Mouse (Mus musculus) right cerebral cortex, postnatal 14 days (tissue): Measurements from ENCODE around the gene Suclg2.

ENCODE experiments used
- DNase-seq: peaks from one replicate; pipeline ENCODE4 v3.0.0; 2022

Gene Suclg2

GRCm38 (mm10) chr6:95718031-95718968 lies at the start of gene Suclg2:
Suclg2 (minus strand) TSS chr6:95718800.
- DNase-seq, result peak; percentile 73

DNA sequence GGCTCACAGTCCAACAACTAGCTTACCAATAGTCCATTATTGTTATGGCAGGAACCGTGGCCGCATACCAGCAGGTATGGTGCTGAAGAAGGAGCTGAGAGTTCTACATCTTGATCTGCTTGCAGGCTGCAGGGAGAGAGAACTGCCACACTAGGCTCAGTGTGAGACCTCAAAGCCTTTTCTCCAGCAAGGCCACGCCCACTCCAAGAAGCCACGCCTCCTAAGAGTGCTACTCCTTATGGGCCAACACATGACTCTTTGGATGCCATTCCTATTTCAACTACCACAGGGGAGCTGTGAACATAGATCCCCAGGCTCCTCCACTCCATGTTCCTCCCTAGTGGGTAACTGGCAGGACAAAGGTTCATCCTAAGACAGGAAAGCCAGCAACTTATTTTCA lies 48.0 kb upstream of the Suclg2 start:
- no peak for DNase-seq

DNA sequence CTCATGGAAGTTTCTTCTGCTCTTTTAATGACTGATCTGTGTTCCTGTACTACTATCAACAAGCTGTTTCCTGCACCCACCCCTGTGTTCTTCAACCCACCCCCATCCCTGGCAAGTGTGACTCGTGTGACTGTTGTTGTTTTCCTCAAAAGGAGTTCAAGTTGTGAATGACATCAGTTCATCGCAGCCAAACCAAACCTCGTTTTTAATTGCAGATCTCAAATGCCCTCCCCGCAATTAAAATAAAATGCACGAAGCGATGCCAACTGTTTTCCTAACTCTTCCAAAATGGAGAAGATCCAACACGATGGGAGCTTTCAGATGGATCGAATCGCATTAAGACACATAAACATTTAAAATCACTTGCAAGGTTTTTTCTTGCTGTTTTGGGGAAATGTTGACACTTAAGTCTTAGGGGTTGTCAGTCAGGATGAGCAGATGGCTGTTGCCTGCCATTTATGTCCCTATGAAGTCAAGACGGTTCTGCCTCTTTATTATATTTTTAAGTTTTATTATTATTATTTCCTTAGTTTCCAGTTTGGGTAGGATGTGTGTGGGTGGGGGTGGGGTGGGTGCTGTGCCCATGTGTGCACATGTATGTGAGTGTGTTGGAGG lies 41.1 kb upstream of the Suclg2 start:
- DNase-seq, result no peak

DNA sequence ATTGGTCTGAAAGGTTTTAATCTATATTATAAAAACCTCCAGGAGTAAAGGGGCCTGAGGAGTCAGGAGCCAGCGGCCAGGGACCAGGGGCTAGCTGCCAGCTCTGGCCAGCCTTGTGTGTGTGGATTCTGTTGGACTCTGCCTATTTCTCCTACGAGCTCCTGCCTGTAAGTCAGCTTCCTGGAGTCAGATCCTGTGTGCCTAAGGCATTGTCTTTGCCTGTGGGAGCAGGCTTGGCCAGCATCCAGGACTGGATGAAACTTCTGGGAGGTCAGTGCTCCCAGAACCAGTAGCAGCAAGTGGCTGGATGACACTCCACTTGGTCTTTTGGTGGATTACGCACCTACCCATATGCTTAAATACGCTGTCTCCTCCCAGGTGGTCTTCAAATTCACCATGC lies 23.8 kb upstream of the Suclg2 start:
- no peak for DNase-seq

- no peak for DNase-seq
Measured at GRCm38 (mm10) chr6:95731570-95732367, 13.2 kb upstream of the Suclg2 start.

- no peak for DNase-seq
Measured at GRCm38 (mm10) chr6:95729399-95729798, 10.8 kb upstream of the Suclg2 start.

DNA sequence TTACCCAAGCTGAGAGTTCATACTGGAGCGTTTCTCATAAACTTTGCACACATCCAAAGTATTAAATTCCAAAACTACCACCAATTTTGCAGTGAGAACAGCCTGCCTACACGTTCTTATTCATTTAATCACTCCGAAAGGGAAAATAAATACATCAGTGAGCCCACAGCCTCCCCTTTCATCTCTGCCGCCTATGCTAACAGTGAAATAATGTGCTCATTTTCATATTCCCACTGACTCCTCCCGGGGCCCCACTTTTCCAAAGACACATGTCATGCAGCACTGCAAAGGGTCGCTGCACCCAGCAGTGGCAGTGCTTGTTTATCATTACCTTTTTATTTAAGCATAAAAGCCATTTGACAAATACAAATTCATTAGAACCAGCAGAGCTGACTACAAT lies 6.7 kb upstream of the Suclg2 start:
- no peak for DNase-seq

- DNase-seq, result no peak
Measured at GRCm38 (mm10) chr6:95723361-95723760, 4.8 kb upstream of the Suclg2 start.

GRCm38 (mm10) chr6:95719791-95720190 lies 1.2 kb upstream of the Suclg2 start:
- DNase-seq, result no peak

- no peak for DNase-seq
Measured at GRCm38 (mm10) chr6:95718969-95719333, 351 bp upstream of the Suclg2 start.

GRCm38 (mm10) chr6:95717071-95717470 lies 1.5 kb downstream of the Suclg2 start:
- no peak for DNase-seq

GRCm38 (mm10) chr6:95716476-95716875 lies 2.1 kb downstream of the Suclg2 start:
- no peak for DNase-seq

GRCm38 (mm10) chr6:95713245-95713644 lies 5.4 kb downstream of the Suclg2 start:
- DNase-seq, result no peak

- no peak for DNase-seq
Measured at GRCm38 (mm10) chr6:95712081-95712480, 6.5 kb downstream of the Suclg2 start.

GRCm38 (mm10) chr6:95711671-95712070 lies 6.9 kb downstream of the Suclg2 start:
- no peak for DNase-seq

- DNase-seq, result no peak
Measured at GRCm38 (mm10) chr6:95710886-95711285, 7.7 kb downstream of the Suclg2 start.

DNA sequence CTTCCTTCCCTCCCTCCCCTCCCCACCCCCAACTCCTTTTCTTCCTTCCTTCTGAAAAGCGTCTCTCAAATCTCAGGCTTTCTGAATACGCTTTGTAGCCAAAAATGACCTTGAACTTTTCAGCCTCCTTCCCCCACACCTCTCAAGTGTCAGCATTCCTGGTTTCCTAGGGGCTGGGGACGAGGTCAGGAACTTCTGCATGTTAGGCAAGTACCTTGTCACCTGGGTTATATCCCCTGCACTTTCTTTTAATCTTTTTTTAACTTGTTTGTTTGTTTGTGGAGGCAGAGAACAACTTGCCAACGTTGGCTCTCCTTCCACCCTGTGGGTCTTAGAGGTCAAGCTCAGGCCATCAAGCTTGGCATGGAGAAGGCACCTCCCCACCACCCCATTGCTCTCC lies 9.1 kb downstream of the Suclg2 start:
- no peak for DNase-seq

DNA sequence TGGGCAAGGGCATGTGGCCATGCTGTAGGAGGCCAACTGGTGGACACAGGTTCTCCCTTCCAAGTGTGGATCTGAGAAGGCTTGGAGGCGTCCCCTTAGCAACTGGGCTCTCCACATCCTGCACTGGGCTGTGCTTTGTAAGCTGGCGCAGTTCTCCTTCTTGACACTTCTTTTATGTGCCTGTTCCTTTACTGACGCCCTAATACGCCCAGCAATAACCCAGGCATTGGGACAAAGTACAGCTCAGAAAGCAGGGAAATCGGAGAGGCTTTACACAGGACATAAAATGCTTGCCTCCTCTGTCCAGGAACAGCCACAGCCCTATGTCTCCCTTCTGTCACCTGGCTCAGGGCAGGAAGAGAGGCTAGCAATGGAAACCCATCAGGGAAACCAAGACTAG lies 9.5 kb downstream of the Suclg2 start:
- DNase-seq, result no peak

DNA sequence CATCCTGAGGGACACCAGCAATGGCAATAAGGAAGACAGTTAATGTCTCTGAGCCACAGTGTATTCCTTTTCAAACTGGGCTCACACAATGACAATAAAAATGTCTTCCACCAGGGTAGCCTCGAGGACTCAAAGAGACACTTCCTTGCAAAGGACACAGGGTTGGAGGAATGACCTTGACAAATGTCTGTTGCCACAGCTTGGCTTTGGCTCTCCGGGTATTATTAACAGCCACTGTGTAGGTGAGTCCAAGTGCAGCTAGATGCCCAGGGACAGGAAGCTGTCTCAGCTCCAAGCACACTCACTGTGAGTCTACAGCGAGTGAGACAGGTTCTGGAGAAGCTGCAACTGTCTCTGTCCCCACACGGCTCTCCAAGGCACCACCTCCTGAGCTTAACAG lies 14.0 kb downstream of the Suclg2 start:
- DNase-seq, result no peak

- no peak for DNase-seq
Measured at GRCm38 (mm10) chr6:95702200-95702599, 16.4 kb downstream of the Suclg2 start.

DNA sequence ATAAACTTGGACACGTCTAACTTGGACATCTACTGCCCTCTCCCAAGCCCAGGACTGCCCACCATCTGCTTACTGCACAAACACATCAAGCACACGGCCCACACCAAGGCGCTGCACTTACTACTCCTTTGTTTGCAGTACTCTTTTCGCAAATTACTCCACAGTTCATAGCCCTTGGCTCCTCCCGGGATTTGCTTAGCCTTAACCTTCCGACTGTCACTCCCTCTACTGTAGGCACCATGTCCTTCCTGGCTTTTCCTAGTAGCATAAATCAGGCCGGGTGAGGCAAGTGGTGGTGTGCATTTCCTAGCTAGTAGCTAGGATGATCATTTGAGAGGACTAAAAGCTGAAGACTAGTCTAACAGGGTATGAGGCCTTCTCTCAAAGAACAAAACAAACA lies 16.8 kb downstream of the Suclg2 start:
- DNase-seq, result no peak

- no peak for DNase-seq
Measured at GRCm38 (mm10) chr6:95700981-95701610, 17.5 kb downstream of the Suclg2 start.

- DNase-seq, result no peak
Measured at GRCm38 (mm10) chr6:95700191-95700590, 18.4 kb downstream of the Suclg2 start.
